Mouse (Mus musculus): ENCODE data around the gene Bag3. TPM values are rescaled to one million over a fixed set of nuclear protein-coding genes. Genes with fewer than 3 reads are reported as not detected.

Bag3 gene
- polyA plus RNA-seq (2012; fragmentation: generic; extraction: Trizol): 68.3 TPM

GRCm38 (mm10) chr7:128523349-128523961 is at the start of gene Bag3:
Gene Bag3 (plus strand): TSS chr7:128523616.
- Histone ChIP-seq H3K27me3 (ENCODE audit: control insufficient read depth, insufficient read depth, insufficient read length) (no peaks in the 10 kb centered on the region), H3K4me3 (peak within 1 kb of the TSS; percentile 71), H3K4me2 (ENCODE audit: low read depth) (peak within 1 kb of the TSS; percentile 86), H3K79me2 (ENCODE audit: control insufficient read depth, insufficient read depth) (peaks cover 43% of the 10 kb centered on the region), H3ac (ENCODE audit: control insufficient read depth, insufficient read length) (peak within 1 kb of the TSS; percentile 83), H3K36me3 (ENCODE audit: control insufficient read depth, insufficient read depth) (no peaks in the 10 kb centered on the region)
- TF ChIP-seq POLR2A (IDR thresholded peaks at IDR 0.05; ENCODE audit: insufficient read length, low read depth) (peak; percentile 84), SRF (IDR thresholded peaks at IDR 0.05; ENCODE audit: control insufficient read depth, insufficient read length, low read depth) (no peak), USF1 (IDR thresholded peaks at IDR 0.05; ENCODE audit: low read depth) (no peak), MYOD1 (IDR thresholded peaks at IDR 0.05; ENCODE audit: control insufficient read depth in 1 of 3, insufficient read length in 2 of 3, low read depth in 2 of 3) (no peak), POLR2AphosphoS2 (IDR thresholded peaks at IDR 0.05; ENCODE audit: insufficient read length, low read depth) (peak; percentile 80)

GRCm38 (mm10) chr7:128474322-128474721 is 49.1 kb upstream of the Bag3 start:
- Histone ChIP-seq H3K27me3 (ENCODE audit: control insufficient read depth, insufficient read depth, insufficient read length) (no peaks in the 10 kb centered on the region), H3K79me2 (ENCODE audit: control insufficient read depth, insufficient read depth) (no peaks in the 10 kb centered on the region), H3ac (ENCODE audit: control insufficient read depth, insufficient read length) (no peak overlapping the region), H3K36me3 (ENCODE audit: control insufficient read depth, insufficient read depth) (no peaks in the 10 kb centered on the region), H3K4me3 (no peak overlapping the region), H3K4me2 (ENCODE audit: low read depth) (no peak overlapping the region)
- TF ChIP-seq TCF3 (IDR thresholded peaks at IDR 0.05; ENCODE audit: insufficient read length, low read depth) (no peak), TCF12 (IDR thresholded peaks at IDR 0.05; ENCODE audit: insufficient read depth, poor library complexity, severe bottlenecking) (no peak), SRF (IDR thresholded peaks at IDR 0.05; ENCODE audit: control insufficient read depth, insufficient read length, low read depth) (no peak), E2F4 (IDR thresholded peaks at IDR 0.05; ENCODE audit: insufficient read depth) (no peak), POLR2AphosphoS2 (IDR thresholded peaks at IDR 0.05; ENCODE audit: insufficient read length, low read depth) (no peak), MAX (IDR thresholded peaks at IDR 0.05; ENCODE audit: low read depth) (no peak), MYOG (IDR thresholded peaks at IDR 0.05; ENCODE audit: control insufficient read depth in 1 of 3, insufficient read depth in 1 of 3, insufficient read length in 2 of 3, low read depth in 2 of 3) (no peak), POLR2A (IDR thresholded peaks at IDR 0.05; ENCODE audit: insufficient read length, low read depth) (no peak)

- H3K27me3 ChIP-seq (ENCODE audit: control insufficient read depth, insufficient read depth, insufficient read length): no peaks in the 10 kb centered on the region
- no peak overlapping the region for H3K4me2 ChIP-seq (ENCODE audit: low read depth)
- no peaks in the 10 kb centered on the region for H3K79me2 ChIP-seq (ENCODE audit: control insufficient read depth, insufficient read depth)
- H3ac ChIP-seq (ENCODE audit: control insufficient read depth, insufficient read length): no peak overlapping the region
- H3K36me3 ChIP-seq (ENCODE audit: control insufficient read depth, insufficient read depth): no peaks in the 10 kb centered on the region
- H3K4me3 ChIP-seq: no peak overlapping the region
- TF ChIP-seq MYOD1 (IDR thresholded peaks at IDR 0.05; ENCODE audit: control insufficient read depth in 1 of 3, insufficient read length in 2 of 3, low read depth in 2 of 3) (no peak), TCF3 (IDR thresholded peaks at IDR 0.05; ENCODE audit: insufficient read length, low read depth) (no peak), E2F4 (IDR thresholded peaks at IDR 0.05; ENCODE audit: insufficient read depth) (no peak), USF1 (IDR thresholded peaks at IDR 0.05; ENCODE audit: low read depth) (no peak)
These were observed 34.4 kb upstream of the Bag3 start for GRCm38 (mm10) chr7:128488986-128489385.

GRCm38 (mm10) chr7:128494546-128494945 is 28.9 kb upstream of the Bag3 start:
- Histone ChIP-seq H3K27me3 (ENCODE audit: control insufficient read depth, insufficient read depth, insufficient read length) (no peaks in the 10 kb centered on the region), H3K36me3 (ENCODE audit: control insufficient read depth, insufficient read depth) (no peaks in the 10 kb centered on the region), H3K4me2 (ENCODE audit: low read depth) (no peak overlapping the region), H3ac (ENCODE audit: control insufficient read depth, insufficient read length) (no peak overlapping the region), H3K79me2 (ENCODE audit: control insufficient read depth, insufficient read depth) (no peaks in the 10 kb centered on the region), H3K4me3 (no peak overlapping the region)
- no peak for TF ChIP-seq MYOD1 (IDR thresholded peaks at IDR 0.05; ENCODE audit: control insufficient read depth in 1 of 3, insufficient read length in 2 of 3, low read depth in 2 of 3)

- Histone ChIP-seq H3ac (ENCODE audit: control insufficient read depth, insufficient read length) (no peak overlapping the region), H3K27me3 (ENCODE audit: control insufficient read depth, insufficient read depth, insufficient read length) (no peaks in the 10 kb centered on the region), H3K4me3 (no peak overlapping the region), H3K4me2 (ENCODE audit: low read depth) (no peak overlapping the region), H3K36me3 (ENCODE audit: control insufficient read depth, insufficient read depth) (no peaks in the 10 kb centered on the region), H3K79me2 (ENCODE audit: control insufficient read depth, insufficient read depth) (no peaks in the 10 kb centered on the region)
- TF ChIP-seq MAX (IDR thresholded peaks at IDR 0.05; ENCODE audit: low read depth) (no peak), REST (IDR thresholded peaks at IDR 0.05; ENCODE audit: insufficient read depth, insufficient read length) (no peak), USF1 (IDR thresholded peaks at IDR 0.05; ENCODE audit: low read depth) (no peak), TCF12 (IDR thresholded peaks at IDR 0.05; ENCODE audit: insufficient read depth, poor library complexity, severe bottlenecking) (no peak), POLR2AphosphoS2 (IDR thresholded peaks at IDR 0.05; ENCODE audit: insufficient read length, low read depth) (no peak), SRF (IDR thresholded peaks at IDR 0.05; ENCODE audit: control insufficient read depth, insufficient read length, low read depth) (no peak), E2F4 (IDR thresholded peaks at IDR 0.05; ENCODE audit: insufficient read depth) (no peak), MYOD1 (IDR thresholded peaks at IDR 0.05; ENCODE audit: control insufficient read depth in 1 of 3, insufficient read length in 2 of 3, low read depth in 2 of 3) (no peak), TCF3 (IDR thresholded peaks at IDR 0.05; ENCODE audit: insufficient read length, low read depth) (no peak), MYOG (IDR thresholded peaks at IDR 0.05; ENCODE audit: control insufficient read depth in 1 of 3, insufficient read depth in 1 of 3, insufficient read length in 2 of 3, low read depth in 2 of 3) (no peak), CEBPB (IDR thresholded peaks at IDR 0.05; ENCODE audit: insufficient read depth, poor library complexity, severe bottlenecking) (no peak), POLR2A (IDR thresholded peaks at IDR 0.05; ENCODE audit: insufficient read length, low read depth) (no peak)
These were observed 23.6 kb upstream of the Bag3 start for GRCm38 (mm10) chr7:128499801-128500200.

All from myocyte (in vitro differentiated cells).